Mouse (Mus musculus) right cerebral cortex, postnatal 4 days (tissue): ENCODE measurements at regions not wholly inside any gene's neighbourhood (a gene's known extent, or its start where the extent isn't known, plus 50 kb on each side); places are given as distances from the start of the nearest gene placed in this dataset.

Experiments used
- DNase-seq: peaks from one replicate; pipeline ENCODE4 v3.0.0-alpha.2; 2022

DNA sequence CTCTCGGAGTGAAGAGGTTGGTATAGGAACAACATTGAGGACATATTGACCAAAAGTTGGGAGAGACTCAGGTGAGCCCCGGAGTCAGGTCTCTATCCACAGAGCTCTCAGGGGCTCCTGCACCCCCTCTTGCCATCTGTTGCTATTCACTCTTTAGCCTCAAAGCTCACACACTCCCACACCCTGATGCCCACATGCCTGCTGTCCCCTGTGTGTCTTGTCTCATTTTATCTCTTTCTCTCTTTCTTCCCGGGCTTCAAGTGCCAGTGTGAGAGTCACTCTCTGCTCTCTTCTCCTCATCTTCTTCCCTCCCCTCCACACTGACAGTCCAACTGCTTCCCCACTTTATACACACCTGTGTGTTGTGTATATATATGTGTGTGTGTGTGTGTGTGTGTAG, 141.0 kb upstream of the Mdm1 start:
- no peak for DNase-seq

DNA sequence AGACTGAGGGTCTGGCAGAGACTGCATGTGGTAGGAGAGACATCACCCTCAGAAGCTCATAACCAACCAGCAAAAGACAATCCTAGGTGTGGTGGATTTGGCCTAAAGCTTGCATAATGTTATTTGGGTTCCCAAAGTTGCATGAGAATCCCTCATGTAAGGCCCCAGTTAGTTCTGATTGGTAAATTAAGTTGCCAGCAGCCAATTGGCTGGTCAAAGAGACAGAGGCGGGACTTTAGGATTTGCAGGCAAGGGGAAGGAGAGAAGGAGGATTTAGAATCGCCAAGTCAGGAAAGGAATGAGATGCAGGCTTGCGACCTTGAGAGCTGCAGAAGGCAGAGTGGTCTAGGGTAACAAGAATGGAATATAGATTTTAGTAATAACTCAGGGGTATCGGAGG, 140.1 kb upstream of the Mdm1 start:
- DNase-seq: no peak

DNA sequence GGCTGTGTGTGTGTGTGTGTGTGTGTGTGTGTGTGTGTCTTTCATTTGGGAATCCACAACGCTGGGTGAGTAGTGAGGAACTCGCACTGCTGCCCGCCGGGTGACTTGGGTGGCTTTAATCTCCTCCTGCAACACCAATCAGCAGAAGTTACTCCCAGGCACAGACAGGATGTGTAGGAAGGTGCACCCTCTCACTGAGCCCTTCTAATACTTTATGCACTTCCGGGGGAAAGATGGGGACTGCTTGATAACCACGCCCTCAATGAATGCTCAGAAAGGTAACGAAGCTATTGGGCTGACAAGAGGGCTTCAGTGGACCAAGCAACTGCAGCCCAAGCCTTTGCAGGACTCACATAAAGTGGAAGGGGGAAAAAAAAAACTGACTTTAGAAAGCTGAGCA, 139.6 kb upstream of the Mdm1 start:
- DNase-seq: no peak

DNA sequence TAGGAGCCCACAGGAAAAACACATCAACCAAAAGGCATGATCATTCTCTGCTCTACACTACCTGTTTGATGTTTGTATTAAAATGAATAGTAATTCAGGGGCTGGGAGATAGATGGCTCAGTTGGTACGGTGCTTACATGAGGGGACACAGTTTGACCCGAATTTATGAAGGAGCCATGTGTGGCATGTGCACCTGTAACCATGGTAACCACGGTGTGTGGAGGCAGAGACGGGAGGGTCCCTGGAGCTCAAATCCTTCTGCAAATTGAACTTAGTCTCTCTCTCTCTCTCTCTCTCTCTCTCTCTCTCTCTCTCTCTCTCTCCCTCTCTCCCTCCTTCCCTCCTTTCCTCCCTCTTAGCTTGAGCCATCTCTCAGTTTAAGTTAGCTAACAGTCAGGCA, 139.1 kb upstream of the Mdm1 start:
- DNase-seq: no peak

DNA sequence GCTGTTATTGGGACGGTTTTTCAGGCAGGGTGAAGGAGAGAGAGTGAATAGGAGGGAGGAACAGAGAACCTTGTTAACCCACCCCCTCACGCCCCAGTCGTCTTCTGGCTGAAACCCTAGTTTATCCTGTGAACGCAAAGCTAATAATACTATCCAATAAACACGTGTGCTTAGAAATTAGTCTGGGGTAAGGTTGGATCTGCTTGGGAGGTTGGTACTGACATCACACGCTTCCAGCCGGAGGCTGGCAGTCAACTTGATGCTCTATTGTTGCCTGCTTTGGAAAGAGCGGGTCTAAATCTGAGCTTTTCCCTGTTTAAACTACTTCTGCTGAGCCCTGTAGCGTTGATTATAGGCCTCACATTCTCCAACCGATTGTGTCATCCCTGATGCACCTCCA, 138.4 kb upstream of the Mdm1 start:
- DNase-seq: no peak

DNA sequence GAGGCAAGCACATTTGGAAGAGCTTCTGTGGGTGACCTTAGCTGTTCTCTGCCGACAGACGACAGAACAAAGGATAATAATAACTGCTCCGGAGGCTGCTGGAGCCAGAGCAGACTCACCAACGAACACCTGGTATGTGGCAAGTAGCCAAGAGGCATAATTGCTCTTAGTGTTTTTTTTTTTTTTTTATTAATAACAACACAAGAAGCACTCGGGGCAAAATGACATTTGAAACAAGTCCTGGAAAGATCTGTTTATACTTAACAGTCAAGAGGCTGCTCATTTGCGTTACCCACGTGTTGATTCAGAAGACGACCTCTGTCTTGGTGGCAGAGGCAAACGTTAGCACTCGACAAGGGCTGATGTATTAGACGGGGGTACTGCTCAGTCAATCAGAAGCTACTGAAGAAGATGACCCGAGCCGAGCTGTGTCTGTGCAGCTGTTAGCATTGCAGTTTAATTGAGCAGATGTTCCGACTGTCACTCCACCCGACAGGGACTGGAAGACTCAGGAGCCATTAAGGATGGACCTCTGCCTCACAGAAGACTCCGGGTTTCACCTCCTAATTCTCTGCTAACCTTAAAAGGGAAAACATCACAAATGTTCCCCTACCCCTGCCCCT, 137.8 kb upstream of the Mdm1 start:
- DNase-seq: no peak

DNA sequence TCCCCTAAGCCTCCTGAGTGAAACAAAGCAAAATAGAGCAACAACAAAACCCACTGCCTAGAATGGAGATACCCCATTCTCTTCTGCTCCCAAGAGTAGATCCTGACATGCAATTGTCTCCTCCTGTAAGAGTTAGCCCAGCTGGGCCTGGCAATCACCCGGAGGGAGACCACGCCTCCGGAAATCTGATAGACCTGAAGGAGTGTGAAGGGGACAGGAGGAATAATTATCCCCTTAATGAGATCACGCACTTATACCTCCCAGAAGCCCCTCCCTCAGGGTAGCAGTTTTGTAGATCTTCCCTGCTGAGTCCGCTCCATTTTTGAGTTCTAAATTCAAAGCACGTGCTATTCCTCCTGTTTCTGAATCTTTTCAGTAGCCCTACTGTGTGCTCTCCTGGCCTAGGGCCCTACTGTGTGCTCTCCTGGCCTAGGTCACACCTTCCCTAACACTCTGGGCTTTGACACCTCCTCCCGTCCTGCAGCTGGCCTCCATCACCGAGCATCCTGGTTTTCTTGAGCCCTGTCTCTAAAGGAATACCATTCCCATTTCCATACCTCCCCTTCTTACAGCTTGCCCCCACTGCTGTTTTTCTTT, 137.2 kb upstream of the Mdm1 start:
- no peak for DNase-seq

DNA sequence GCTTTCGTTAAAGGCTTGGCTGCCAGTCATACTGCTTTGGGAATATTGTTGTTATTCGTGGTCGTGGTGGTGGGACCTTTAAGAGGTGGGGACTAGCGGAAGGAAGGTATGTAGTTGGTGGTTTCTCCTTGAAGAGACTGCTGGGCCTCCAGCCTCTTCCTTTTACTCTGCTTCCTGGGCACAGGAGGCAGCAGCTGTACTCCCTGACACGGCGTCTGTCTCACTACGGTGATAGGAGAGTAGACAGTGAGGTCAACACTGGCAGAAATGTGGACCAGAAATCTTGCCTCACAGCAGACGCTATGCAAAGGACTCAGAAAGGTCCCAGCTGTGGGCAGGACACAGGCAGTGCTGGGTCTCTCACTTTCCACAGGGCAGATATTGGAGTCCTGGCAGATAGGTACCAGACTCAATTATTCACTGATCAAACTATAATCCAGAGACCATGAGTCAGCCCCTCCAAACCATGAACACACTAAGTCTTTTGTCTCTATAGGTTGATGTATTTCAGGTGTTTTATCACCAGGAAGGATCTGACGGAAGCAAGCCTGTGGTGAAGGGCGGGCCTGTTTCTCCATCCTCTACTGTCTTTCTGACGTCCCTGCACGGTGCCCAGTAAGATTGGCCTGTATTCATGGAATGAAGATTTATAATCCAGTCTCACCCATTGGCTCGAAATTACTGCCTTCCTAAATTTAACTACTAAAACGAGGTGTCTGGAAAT, 134.6 kb upstream of the Mdm1 start:
- no peak for DNase-seq

DNA sequence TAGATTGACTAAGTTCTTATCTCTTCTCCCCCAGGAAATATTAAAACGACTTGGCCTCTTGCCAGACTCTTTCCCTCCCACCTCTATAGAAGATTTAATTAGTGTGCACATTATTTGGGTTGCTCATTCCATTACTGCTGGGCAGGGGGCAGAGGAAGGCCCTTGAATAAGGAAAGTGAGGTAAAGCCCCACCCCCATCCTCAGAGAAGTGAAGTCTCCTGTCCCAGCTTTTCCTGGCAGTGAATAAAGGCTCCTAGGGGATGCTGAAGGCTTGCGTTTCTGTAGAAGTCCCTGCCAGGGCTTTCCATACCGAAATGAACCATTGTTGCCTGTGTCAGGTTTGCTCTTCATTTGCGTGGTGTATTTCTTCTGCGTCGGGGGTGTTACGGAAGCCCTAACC, 133.8 kb upstream of the Mdm1 start:
- DNase-seq: no peak

DNA sequence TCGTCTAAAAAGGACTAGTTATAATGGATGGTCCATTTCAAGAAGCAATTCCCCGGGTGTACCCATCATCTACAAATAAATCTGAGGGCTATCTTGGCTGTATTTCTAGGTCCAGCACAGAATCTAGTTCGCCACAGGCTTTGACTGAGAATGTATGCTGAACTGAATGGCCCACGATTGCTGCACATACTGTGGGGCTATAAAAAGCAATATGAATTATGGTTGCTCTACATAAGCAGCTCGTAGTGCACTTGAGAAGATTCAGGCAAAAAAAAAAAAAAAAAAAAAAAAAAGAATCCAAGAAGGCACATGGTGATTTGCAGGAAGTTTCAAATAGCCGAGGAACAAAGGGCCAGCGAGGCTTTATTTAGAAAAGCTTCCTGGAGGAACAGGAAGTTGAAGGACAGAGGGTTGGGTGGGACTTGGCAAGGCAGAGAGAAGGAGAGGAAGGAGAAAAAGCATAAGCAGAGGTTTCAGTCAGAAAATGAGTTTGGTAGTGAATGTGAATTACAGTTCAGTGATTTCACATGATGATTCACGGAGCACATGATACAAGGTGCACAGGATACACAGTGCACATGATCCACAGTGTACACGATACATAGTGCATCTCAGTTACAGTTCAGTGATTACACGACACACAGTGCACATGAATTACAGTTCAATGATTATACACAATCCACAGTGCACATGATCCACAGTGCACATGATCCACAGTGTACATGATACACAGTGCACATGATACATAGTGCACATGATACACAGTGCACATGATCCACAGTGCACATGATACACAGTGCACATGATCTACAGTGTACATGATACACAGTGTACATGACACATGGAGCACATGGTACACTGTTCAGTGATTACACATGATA, 129.7 kb upstream of the Mdm1 start:
- no peak for DNase-seq

DNA sequence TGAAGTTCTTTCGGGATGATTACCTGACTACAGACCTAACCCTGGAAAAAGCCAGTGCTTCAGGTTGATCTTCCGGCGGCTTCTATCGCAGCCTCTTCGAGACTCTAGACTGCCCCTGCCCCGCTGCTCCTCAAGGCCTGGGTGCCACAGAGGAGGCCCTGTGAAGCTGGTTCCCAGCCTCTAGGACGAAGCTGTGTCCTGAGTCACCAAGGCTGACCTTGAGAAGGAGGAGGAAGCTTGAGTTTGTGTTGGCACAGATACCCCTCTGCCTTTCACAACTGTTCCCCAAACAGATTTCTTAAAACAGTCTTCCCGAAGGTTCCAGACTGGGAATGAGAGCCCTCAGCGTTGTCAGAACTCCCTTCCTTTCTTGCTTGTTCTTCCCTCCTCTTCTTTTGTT, 112.8 kb upstream of the Mdm1 start:
- no peak for DNase-seq

DNA sequence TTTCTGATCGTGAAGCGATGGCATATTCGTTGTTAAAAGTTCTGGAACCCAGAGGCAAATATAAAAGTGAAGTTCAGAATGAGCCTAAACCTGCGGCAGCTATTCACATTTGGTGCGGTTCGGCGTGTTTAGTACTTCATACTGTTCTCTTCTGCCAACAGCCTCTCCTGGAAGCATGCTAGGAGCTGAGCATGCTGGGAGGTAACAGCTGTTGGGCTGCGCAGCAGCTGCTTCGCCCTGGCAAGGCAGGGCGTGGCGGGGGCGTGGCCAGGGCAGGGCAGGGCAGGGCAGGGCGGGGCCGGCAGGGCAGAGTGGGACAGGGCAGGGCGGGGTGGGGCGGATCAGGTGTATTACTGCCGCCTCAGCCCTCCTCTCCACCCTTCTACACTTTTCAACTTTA, 107.2 kb upstream of the Mdm1 start:
- DNase-seq: no peak

DNA sequence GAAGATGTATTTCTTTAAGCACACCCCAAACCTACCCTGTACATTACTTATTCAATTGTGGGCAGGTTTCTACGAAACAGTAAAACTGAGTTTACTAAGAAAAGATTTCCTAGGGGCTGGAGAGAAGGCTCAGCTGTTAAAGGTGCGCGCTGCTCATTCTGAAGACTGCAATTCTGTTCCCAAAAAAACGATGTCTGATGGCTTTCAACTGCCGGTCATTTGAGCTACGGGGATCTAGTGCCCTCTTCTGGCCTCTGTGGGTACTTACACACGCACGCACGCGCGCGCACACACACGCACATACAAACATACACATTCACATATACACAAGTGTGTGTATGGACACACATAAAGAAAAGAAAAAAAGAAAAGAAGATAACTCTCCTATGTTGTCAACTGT, 106.6 kb upstream of the Mdm1 start:
- DNase-seq: no peak

DNA sequence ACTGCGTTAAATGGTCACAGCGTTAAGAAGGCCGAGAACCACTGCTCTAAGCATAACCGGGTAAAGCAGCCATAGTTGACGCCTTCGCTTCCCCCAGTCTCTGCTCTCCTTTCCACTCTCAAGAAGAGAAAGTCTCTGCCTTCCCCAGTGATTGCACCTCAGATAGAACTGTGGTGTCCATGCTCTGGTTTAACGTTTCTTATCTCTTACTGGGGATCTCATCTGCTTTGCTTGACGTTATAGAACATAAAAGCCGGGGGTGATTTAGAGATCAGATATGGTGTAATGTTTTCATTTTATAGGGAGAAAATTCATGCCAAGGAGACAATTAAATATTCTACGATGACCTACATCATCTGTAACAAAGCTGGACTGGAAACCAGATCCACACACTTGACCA, 103.1 kb upstream of the Mdm1 start:
- DNase-seq: no peak

DNA sequence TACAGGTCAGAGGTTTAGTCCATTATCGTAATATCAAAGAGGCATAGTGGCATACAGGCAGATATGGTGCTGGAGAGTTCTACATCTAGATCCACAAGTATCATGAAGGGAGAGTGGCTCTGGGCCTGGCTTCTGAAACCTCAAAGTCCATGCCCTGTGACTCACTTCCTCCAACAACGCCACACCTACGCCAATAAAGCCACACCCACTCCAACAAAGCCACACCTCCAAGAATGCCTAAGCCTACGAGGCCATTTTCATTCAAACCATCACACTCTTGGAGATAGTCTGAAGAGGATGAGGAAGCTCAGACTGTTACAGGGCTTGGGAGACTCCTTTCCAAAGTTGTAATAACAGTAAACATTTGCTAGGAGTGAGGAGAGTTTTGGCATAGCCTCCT, 102.6 kb upstream of the Mdm1 start:
- DNase-seq: no peak

DNA sequence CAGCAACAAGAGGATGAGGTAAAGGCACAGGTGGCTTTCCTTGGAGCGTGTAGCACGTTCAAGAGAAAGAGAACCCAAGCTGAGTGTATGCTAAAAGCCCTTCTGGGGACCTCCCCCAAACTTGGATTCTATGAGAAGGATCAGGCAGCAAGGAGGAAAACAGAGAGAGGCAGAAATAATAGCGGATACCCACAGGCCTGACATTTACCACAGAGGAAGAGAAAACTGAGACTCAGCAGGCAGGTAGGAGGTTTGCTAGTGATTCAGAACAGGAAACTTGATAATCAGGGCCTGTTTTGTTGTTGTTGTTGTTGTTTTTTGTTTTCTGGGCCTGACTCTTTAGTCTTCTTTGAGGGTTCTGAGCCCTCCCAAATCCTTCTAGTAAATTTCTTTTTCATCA, 100.5 kb upstream of the Mdm1 start:
- no peak for DNase-seq

DNA sequence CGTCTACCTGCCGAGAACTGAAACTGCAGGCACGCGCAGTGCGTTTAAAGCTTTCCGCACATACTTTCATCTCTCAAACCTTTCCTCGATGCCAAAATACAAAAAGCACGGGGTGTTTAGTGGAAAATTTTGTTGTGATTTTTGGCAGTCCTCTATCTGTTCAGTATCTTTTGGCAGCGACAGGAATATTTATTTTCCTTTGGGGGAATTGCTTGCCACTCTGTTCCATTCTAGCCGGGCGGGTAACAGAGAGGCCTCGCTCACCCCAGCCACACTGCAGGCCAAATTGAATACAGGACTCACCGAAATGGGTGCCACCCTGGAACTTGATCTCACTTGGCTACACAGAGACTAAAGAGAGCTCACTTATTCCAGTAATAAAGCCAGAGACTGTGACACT, 97.8 kb upstream of the Mdm1 start:
- no peak for DNase-seq

DNA sequence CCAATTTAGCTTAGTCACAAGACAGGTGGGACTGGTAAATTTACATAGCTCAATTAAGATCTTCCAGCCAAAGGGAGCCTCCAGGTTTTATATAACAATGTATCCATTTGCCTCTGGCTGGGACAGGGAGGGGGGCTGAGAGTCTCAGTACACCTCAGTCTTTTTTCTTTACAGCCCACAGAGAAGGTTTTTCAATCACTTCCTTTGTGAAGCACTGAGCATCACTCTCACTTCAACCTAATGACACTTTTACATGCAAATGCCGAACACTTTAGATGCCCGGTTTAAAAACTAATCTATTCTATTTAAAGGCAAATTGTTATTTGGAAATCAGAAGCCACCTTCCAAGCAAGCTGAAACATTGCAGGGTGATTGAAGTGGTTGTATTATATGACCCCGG, 96.8 kb upstream of the Mdm1 start:
- no peak for DNase-seq

DNA sequence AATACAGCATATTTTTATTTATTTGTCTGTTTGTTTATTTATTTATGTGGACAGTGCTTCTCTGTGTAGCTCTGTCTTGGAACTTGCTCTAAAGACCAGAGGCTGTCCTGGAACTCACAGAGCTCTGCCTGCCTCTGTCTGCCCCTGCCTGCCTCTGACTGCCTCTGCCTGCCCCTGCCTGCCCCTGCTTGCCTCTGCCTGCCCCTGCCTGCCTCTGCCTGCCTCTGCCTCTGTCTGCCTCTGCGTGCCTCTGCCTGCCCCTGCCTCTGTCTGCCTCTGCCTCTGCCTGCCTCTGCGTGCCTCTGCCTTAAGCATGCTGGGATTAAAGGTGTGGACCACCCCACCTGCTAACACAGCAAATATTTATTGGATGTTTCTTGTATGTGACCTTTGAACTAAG, 96.2 kb upstream of the Mdm1 start:
- DNase-seq: no peak

DNA sequence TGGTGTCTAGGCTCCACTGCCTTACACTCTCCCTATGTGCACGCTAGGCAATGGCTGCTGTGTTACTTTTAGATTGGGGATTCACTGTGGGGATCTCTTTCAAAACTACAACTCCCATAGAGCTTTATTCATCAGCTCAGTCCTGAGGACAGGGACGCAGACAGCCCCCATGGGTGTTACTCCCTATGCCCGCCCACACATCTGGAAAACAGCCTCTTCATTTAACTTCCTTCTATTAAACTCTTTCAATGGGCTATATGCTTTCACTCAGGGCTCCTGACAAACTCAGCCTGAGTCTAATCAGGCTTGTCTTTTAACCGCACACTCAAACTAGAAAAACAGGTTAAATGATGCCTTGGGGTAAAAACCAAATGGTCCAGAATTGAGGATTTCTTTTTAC, 95.3 kb upstream of the Mdm1 start:
- no peak for DNase-seq

DNA sequence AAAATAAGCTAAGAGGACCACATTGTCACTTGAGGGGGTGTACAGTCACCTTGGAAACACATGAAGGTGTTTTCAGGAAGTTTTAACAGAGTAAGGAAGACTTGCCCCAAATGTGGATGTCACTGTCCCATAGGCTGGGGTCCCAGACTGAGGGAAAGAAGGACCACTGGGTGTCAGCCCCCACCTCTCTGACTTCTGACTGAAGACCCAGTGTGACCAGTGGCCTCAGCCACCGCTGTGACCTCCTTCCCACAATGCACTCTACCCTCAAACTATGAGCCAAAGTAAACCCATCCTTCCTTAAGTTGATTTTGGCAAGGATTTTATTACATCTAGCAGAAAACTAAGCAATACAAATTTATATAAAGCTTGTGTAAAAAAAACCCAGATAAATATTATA, 94.8 kb upstream of the Mdm1 start:
- no peak for DNase-seq

DNA sequence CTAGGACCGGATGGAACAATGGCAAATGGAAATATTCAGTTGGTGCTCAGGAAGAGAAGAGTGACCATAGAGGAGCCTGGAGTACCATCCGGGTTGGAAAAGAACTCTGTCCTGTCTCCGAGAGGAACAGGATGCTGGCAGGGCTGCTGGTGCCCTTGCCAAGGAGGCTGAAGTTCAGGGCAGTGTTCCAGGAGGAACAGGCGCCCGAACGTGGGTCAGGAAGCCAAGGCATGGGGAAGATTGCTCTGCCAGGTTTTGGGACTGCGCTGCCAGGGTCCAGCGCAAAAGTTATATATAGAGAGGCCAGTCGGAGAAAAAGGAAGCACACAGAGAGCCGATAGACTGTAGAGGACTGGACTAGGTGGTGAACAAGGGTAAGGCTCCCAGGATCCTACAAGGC, 92.3 kb upstream of the Mdm1 start:
- DNase-seq: peak; percentile 8

DNA sequence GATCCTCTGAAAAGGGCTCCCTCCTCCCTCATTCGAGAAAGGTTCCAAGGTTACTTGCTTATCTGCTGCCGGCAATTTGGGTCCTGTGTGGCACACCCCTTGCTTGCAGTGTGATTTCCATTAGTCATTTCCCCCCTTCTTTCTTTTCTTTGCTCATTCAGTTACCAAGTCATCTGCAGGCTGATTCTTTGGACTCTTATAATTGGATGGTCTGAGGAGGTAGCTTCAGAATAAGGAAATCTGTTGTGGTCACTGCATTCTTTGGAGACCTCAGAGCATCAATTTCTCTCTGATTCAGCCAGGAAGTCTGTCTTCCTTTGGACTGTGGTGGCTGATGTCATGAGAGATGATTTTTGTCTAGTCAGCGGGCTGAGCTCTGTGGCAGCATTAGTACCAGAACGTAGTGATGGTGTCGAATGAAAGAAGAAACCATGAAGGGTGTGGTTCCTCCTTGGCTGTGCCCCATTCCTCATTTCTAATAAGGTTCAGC, 91.4 kb upstream of the Mdm1 start:
- no peak for DNase-seq

DNA sequence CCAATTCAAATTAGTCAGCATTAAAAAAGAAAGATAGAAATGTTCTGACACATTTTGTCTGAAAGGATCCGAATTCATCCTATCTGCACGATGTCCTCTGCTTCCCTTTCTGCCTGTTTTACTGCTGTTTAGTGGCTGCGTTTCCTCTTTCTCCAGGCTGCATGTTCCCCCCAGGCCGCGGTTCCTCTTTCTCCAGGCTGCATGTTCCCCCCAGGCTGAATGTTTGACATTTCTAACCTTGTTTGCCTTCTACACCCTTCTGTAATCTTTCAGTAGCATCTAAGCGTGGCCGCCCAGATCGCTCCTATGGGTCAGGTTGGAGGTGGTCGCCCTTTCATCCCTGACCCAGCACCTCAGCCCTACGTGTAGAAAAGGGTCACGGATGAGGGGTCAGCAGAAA, 89.6 kb upstream of the Mdm1 start:
- DNase-seq: no peak
